Mouse (Mus musculus) C3H10T1/2 (cell line): ENCODE measurements around the gene Olfr1507. TPM values are rescaled to one million over a fixed set of nuclear protein-coding genes. Genes with fewer than 3 reads are reported as not detected.

Source experiments
- polyA plus RNA-seq, 2 experiments: library from polyadenylated mRNA; unstranded; fragments of >200 nt; fragmentation: generic; extraction: Trizol; gene quantifications; one replicate each; pipeline ENCODE4 v1.2.1; 2012; ENCODE audit warnings: missing spikeins in 2 of 2

Olfr1507 gene
- polyA plus RNA-seq = not detected

DNA sequence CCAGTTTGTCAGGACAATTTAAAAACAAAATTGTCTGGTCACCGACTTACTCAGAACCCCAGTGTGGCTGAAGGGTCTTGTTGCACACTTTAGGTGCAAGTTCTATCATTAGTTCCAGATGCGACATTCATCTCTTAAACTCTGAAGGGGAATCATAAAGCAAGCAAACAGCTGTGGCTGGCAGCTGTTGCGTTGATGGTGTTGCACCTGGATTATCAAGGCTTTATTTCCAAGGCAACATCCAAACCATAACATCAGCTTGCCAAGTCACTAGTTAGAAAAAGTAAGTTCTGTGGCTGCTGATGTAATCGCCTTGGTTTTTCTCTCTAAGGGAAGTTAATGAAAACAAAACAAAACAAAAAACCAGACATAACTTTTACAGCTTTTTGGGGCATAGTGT lies at the start of gene Olfr1507:
Olfr1507 (minus strand) TSS at position 234 of the 400 bp plus-strand sequence.

DNA sequence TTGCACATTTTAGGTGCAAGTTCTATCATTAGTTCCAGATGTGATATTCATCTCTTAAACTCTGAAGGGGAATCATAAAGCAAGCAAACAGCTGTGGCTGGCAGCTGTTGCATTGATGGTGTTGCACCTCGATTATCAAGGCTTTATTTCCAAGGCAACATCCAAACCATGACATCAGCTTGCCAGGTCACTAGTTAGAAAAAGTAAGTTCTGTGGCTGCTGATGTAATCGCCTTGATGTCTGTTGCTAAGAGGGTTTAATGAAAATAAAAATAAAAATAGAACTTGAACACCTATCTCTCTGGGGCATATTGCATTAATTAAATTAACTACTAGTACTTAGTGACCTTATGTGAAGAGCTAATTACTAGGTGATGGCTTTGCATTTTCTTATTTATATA lies 28.2 kb downstream of the Olfr1507 start, which contains the start of gene Olfr1508:
Olfr1508 (minus strand) TSS at position 101 of the 400 bp plus-strand sequence.

DNA sequence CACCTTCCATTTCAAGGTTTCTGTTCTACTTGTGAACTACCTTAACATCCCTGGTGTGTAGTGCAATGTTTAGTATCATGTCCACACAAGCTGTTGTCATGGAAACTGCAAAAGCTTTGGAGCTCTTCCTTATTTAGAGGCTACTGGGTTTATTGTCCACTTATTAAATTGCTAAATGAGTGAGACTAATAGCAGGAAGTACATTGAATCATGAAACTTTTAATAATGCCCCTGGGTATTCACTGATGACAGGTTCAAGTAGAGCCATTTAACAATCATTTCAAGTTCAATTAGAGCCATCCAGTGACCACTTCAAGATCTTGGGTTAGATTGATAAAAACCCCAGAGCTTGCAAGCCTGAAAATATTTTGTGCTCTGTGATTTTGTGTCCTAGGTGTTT lies 52.9 kb downstream of the Olfr1507 start, which contains the start of gene Olfr1509:
Olfr1509 (plus strand) TSS at position 301 of the 400 bp plus-strand sequence.

Other genes with a start within 250 kb of the Olfr1507 start
- 10 to 100 TPM in 1 of 2 experiments, 1 to 10 TPM in 1; 6.0 to 32.5 TPM for gene Chd8, start 238.0 kb downstream of the Olfr1507 start, polyA plus RNA-seq
- 10 to 100 TPM in 1 of 2 experiments, 1 to 10 TPM in 1; 5.0 to 17.1 TPM for gene Tox4, start 216.6 kb downstream of the Olfr1507 start, polyA plus RNA-seq
- 10 to 100 TPM in 1 of 2 experiments, under 1 TPM in 1; 0.42 to 11.7 TPM for gene Rab2b, start 216.2 kb downstream of the Olfr1507 start, polyA plus RNA-seq
- 10 to 100 TPM; 14.4 to 24.7 TPM for gene Mettl3, start 190.6 kb downstream of the Olfr1507 start, polyA plus RNA-seq
- gene Sall2, start 167.0 kb downstream of the Olfr1507 start, polyA plus RNA-seq = 1 to 10 TPM; 1.4 to 6.9 TPM
- gene Olfr1513, start 139.3 kb downstream of the Olfr1507 start, polyA plus RNA-seq = not detected
- not detected for gene Olfr1512, start 116.6 kb downstream of the Olfr1507 start, polyA plus RNA-seq
- not detected for gene Olfr1511, start 98.4 kb downstream of the Olfr1507 start, polyA plus RNA-seq
- not detected for gene Olfr1510, start 81.4 kb downstream of the Olfr1507 start, polyA plus RNA-seq
- not detected for gene Olfr1509, start 52.8 kb downstream of the Olfr1507 start, polyA plus RNA-seq
- not detected for gene Olfr1508, start 28.3 kb downstream of the Olfr1507 start, polyA plus RNA-seq